Mouse (Mus musculus) heart, adult 8-10 months (tissue): Measurements from ENCODE around the gene Pds5a. TPM values are rescaled to one million over a fixed set of nuclear protein-coding genes. Genes with fewer than 3 reads are reported as not detected.
A peak's percentile ranks its signal among the peaks of the same experiment; 100 is the strongest.
"Not testable (repeated sequence)": the region's sequence is repeated elsewhere in the genome, so short reads cannot be mapped to it uniquely, and the experiment has no call there.

Experiments
- DNase-seq: peaks from one replicate; pipeline ENCODE4 v3.0.0; 2022; ENCODE audit warnings: low spot score
- total RNA-seq, 4 experiments: library from RNA; stranded (reverse); gene quantifications; 2 replicates each; pipeline ENCODE4 v1.2.4; 2022

Gene Pds5a
- total RNA-seq, 4 experiments from 2014 or later = 53.1 to 64.7 (median 62.6) TPM

- peak; percentile 85 for DNase-seq
Measured at GRCm38 (mm10) chr5:65696821-65697485, 1.1 kb downstream of the Pds5a start.

GRCm38 (mm10) chr5:65694076-65694475, 4.0 kb downstream of the Pds5a start:
- DNase-seq = not testable (repeated sequence)

GRCm38 (mm10) chr5:65693018-65693417, 5.1 kb downstream of the Pds5a start:
- no peak for DNase-seq

- DNase-seq = no peak
Measured at GRCm38 (mm10) chr5:65688806-65689205, 9.3 kb downstream of the Pds5a start.

- no peak for DNase-seq
Measured at GRCm38 (mm10) chr5:65686806-65687205, 11.3 kb downstream of the Pds5a start.

DNA sequence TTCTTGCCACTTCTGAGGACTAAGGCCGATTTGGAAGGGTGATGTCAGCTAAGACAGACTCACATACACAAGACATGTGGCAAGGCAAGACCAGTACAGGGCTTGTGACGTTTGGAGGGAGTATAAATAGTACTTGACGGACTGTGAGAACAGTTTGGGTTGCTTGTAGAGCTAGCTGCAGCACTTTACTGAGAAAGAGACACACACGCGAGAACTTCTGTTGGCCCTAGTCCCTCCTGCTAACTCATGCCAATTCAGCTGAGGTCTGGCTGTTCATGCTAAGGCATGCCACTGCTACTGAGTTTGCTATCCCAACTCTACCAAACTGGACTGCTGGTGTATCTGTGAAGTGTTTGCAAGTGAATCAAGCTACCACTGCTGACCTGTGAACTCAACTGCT, 19.2 kb downstream of the Pds5a start:
- DNase-seq = peak; percentile 47

DNA sequence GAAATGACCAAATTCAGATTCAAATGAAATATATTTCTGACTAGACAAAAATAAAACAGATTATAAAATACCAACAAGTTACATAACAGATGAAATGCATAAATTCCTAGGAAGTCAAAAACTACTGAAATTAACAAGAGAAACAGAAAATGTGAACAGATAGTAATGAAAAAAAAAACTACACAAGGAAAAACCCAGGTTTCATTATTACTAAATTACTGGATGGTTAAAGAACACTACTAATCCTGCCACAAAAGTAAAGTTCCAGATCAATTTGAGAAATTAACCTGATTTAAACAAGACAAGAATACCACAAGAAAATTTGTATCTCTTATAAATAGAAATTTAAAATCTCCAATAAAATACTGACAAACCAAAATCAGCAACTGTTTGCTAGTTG, 25.9 kb downstream of the Pds5a start:
- no peak for DNase-seq

- no peak for DNase-seq
Measured at GRCm38 (mm10) chr5:65667644-65668043, 30.4 kb downstream of the Pds5a start.

GRCm38 (mm10) chr5:65665370-65665769, 32.7 kb downstream of the Pds5a start:
- no peak for DNase-seq

DNA sequence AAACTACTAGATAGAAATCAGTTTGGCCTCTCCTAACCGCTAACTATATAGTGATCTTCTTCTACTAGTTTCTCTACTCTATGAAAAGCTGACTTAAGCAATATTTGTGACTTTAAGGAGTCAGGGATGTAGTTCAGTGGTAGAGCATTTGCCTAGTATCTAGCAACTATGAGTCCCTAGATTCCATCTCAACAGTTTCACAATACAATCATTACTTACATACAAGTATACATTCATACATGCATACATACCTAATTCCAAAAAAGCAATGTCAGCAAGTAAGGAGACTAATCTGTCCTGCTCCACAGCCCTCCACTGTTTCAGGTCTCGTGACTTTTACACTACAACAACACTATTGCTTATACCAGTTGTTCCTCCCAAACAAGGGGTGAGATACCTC, 36.1 kb downstream of the Pds5a start:
- no peak for DNase-seq

DNA sequence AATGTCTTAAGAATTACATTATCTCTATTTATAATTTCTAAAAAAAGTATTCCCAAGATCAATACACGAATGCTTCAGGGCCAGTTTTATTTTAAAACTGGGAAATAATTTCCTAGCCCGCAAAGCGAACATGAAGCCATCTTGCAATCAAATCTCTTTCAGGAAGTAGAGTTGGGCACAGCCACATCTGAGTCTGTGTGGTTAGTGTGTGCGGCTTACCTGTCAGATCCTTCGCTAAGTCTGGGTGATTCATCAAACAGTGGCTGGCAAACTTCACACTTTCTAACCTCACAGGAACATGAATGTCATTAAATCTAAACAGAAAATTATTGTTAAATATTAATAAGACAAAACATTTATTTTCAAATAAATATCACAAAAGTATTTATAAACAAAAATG, 44.3 kb downstream of the Pds5a start:
- no peak for DNase-seq

GRCm38 (mm10) chr5:65638896-65639295, 59.2 kb downstream of the Pds5a start:
- DNase-seq = no peak

GRCm38 (mm10) chr5:65624340-65624739, 73.7 kb downstream of the Pds5a start:
- DNase-seq = no peak

GRCm38 (mm10) chr5:65613152-65613924, 84.7 kb downstream of the Pds5a start:
- no peak for DNase-seq

GRCm38 (mm10) chr5:65610541-65610940, 87.5 kb downstream of the Pds5a start:
- DNase-seq = no peak

DNA sequence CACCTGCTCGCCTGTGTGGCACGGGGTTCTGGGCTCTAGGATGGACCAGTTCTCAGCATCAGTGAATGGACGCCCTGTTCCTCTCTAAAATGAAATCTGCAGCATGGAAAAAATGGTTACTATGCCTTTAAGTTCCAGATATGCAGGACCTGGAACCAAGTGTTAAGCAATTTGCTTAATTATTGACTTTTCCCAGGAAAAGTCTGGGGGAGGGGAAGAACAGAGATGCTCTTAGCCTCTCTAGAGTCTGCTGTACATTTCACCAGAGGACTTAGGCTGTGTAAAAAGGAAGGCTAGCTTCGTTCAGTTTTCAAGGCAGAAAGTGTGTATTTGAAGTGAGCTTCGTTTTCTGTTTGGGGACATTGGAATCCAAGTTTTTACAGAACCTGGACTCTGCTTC, 88.3 kb downstream of the Pds5a start:
- DNase-seq = no peak

DNA sequence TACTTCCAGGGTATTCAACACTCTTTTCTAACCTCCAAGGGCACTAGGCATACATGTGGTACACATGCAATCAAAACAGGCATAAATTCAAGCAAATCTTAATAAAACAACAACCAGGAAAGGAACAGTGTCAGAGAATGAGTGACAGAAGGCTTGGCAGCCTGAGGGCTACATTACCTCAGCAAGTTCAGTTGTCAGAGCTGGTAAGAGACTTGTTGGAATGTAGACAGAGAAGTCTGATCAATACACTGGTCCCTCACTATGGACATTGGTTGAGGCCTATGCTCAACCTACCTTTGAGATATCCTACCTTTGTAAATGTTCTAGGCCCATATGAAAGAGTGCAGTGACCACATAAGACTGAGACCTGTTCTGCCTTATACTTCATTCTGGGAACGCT, 91.3 kb downstream of the Pds5a start:
- DNase-seq = no peak

DNA sequence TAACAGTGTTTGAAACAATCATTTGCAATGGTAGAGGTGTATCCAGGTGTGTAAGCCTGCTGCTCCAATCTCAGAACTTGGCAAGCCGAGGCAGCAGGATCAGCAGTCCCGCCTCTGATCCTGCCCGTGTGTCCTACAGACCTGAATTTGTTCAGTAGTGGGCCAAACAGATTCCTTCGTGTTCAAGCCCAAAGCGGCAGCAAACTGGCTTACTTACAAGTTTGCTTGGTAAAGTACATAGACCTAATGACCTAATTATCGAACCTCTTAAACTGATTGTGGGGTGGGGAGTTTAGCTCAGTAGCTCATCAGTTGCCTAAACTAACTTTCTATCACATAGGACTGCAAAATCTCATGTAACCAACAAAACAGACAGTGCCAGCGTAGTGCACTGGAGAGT, 98.4 kb downstream of the Pds5a start:
- no peak for DNase-seq

GRCm38 (mm10) chr5:65592421-65592820, 105.7 kb downstream of the Pds5a start:
- no peak for DNase-seq

GRCm38 (mm10) chr5:65590199-65590598, 107.9 kb downstream of the Pds5a start:
- DNase-seq = no peak

DNA sequence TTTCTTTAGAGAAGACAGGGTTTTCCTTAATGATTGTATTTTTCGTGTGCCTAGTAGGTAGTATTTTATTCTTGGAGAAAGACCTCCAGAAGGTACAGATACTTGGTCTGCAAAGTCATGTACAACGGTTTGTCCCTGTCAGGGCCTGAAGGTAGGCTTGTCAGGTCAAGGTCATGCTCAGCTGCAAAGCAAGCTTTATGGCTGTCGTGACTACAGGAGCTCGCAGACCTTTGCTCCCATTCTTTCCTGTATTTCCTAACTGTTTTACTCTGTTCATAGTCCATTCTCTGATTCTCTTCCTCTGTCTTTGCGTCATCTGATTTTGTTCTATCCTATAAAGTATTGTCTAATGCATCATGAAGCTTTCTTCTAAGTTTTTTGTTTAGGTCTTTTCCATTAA, 111.8 kb downstream of the Pds5a start:
- no peak for DNase-seq

GRCm38 (mm10) chr5:65578545-65578944, 119.5 kb downstream of the Pds5a start:
- DNase-seq = no peak

- no peak for DNase-seq
Measured at GRCm38 (mm10) chr5:65575896-65576295, 122.2 kb downstream of the Pds5a start.
